Mouse (Mus musculus): ENCODE results near the gene Tmem88. TPM values are rescaled to one million over a fixed set of nuclear protein-coding genes. Genes with fewer than 3 reads are reported as not detected.

The Tmem88 gene
- polyA plus RNA-seq, 1 experiment from 2014 or later = 39.1 TPM

GRCm38 (mm10) chr11:69407724-69408004 is 9.6 kb upstream of the Tmem88 start:
- Histone ChIP-seq H3K4me3 (ENCODE audit: low read depth, low read length) (peak overlapping the region; percentile 73), H3K27ac (ENCODE audit: low read depth) (no peak overlapping the region), H3K4me2 (peak overlapping the region; percentile 97), H3K9me3 (ENCODE audit: low read depth, low read length) (no peaks in the 10 kb centered on the region), H3K36me3 (ENCODE audit: insufficient read depth) (peaks cover 65% of the 10 kb centered on the region), H3K27me3 (ENCODE audit: insufficient read depth, low read length) (no peaks in the 10 kb centered on the region), H3K9ac (no peak overlapping the region), H3K4me1 (ENCODE audit: insufficient read depth) (peaks cover 11% of the 10 kb centered on the region)
- ATAC-seq (ENCODE audit: insufficient read depth) (no peak), DNase-seq (no peak)
- no peak for TF ChIP-seq CTCF (IDR thresholded peaks at IDR 0.05; ENCODE audit: low read depth)
- 78% methylated on average over 4 of the region's 4 CpGs for WGBS

- peaks cover 63% of the 10 kb centered on the region for H3K36me3 ChIP-seq (ENCODE audit: insufficient read depth)
- no peak overlapping the region for H3K27ac ChIP-seq (ENCODE audit: low read depth)
- H3K9ac ChIP-seq = no peak overlapping the region
Observed at GRCm38 (mm10) chr11:69406867-69407723, 9.1 kb upstream of the Tmem88 start.

GRCm38 (mm10) chr11:69406282-69406681 is 8.2 kb upstream of the Tmem88 start:
- H3K36me3 ChIP-seq (ENCODE audit: insufficient read depth) = peaks cover 69% of the 10 kb centered on the region
- no peaks in the 10 kb centered on the region for H3K27me3 ChIP-seq (ENCODE audit: insufficient read depth, low read length)
- ATAC-seq (ENCODE audit: insufficient read depth) (no peak), DNase-seq (no peak)
- H3K27ac ChIP-seq (ENCODE audit: low read depth) = no peak overlapping the region
- peaks cover 4% of the 10 kb centered on the region; the same call in 1 of the 2 replicates for H3K4me1 ChIP-seq (ENCODE audit: insufficient read depth)
- no peak overlapping the region for H3K9ac ChIP-seq
- no peak overlapping the region for H3K4me3 ChIP-seq (ENCODE audit: low read depth, low read length)
- no peaks in the 10 kb centered on the region for H3K9me3 ChIP-seq (ENCODE audit: low read depth, low read length)
- no peak overlapping the region for H3K4me2 ChIP-seq
- TF ChIP-seq CTCF (IDR thresholded peaks at IDR 0.05; ENCODE audit: low read depth) = no peak
- 85% methylated on average over 19 of the region's 19 CpGs for WGBS

More at GRCm38 (mm10) chr11:69406867-69407723, 9.1 kb upstream of the Tmem88 start:
- Histone ChIP-seq H3K4me1 (ENCODE audit: insufficient read depth) (peaks cover 6% of the 10 kb centered on the region), H3K9me3 (ENCODE audit: low read depth, low read length) (no peaks in the 10 kb centered on the region), H3K27me3 (ENCODE audit: insufficient read depth, low read length) (no peaks in the 10 kb centered on the region), H3K4me2 (no peak overlapping the region), H3K4me3 (ENCODE audit: low read depth, low read length) (no peak overlapping the region)
- no peak for DNase-seq
- ATAC-seq (ENCODE audit: insufficient read depth) = no peak
- 88% methylated on average over 16 of the region's 16 CpGs for WGBS
- TF ChIP-seq CTCF (IDR thresholded peaks at IDR 0.05; ENCODE audit: low read depth) = no peak

GRCm38 (mm10) chr11:69405397-69406200 is 7.6 kb upstream of the Tmem88 start:
- TF ChIP-seq CTCF (IDR thresholded peaks at IDR 0.05; ENCODE audit: low read depth) = no peak
- 87% methylated on average over 24 of the region's 24 CpGs for WGBS
- H3K36me3 ChIP-seq (ENCODE audit: insufficient read depth) = peaks cover 75% of the 10 kb centered on the region
- H3K27me3 ChIP-seq (ENCODE audit: insufficient read depth, low read length) = no peaks in the 10 kb centered on the region
- H3K4me2 ChIP-seq = no peak overlapping the region
- peaks cover 4% of the 10 kb centered on the region; the same call in 1 of the 2 replicates for H3K4me1 ChIP-seq (ENCODE audit: insufficient read depth)
- H3K4me3 ChIP-seq (ENCODE audit: low read depth, low read length) = no peak overlapping the region
- H3K9ac ChIP-seq = no peak overlapping the region
- no peak for ATAC-seq (ENCODE audit: insufficient read depth)
- no peak overlapping the region for H3K27ac ChIP-seq (ENCODE audit: low read depth)
- no peak for DNase-seq
- H3K9me3 ChIP-seq (ENCODE audit: low read depth, low read length) = no peaks in the 10 kb centered on the region

- DNase-seq = no peak
- Histone ChIP-seq H3K9me3 (ENCODE audit: low read depth, low read length) (no peaks in the 10 kb centered on the region), H3K27me3 (ENCODE audit: insufficient read depth, low read length) (no peaks in the 10 kb centered on the region), H3K36me3 (ENCODE audit: insufficient read depth) (peaks cover 83% of the 10 kb centered on the region), H3K27ac (ENCODE audit: low read depth) (no peak overlapping the region), H3K4me1 (ENCODE audit: insufficient read depth) (peaks cover 4% of the 10 kb centered on the region; the same call in 1 of the 2 replicates), H3K4me2 (no peak overlapping the region), H3K4me3 (ENCODE audit: low read depth, low read length) (no peak overlapping the region), H3K9ac (no peak overlapping the region)
- no peak for TF ChIP-seq CTCF (IDR thresholded peaks at IDR 0.05; ENCODE audit: low read depth)
- no peak for ATAC-seq (ENCODE audit: insufficient read depth)
- 85% methylated on average over 24 of the region's 24 CpGs for WGBS
Observed at GRCm38 (mm10) chr11:69404595-69405396, 6.8 kb upstream of the Tmem88 start.

- no peak for DNase-seq
- H3K27me3 ChIP-seq (ENCODE audit: insufficient read depth, low read length) = no peaks in the 10 kb centered on the region
- WGBS = 89% methylated on average over 34 of the region's 38 CpGs
Observed at GRCm38 (mm10) chr11:69403691-69404594, 5.9 kb upstream of the Tmem88 start.

More at GRCm38 (mm10) chr11:69403691-69404594, 5.9 kb upstream of the Tmem88 start:
- H3K4me3 ChIP-seq (ENCODE audit: low read depth, low read length) = no peak overlapping the region
- H3K9me3 ChIP-seq (ENCODE audit: low read depth, low read length) = no peaks in the 10 kb centered on the region
- H3K36me3 ChIP-seq (ENCODE audit: insufficient read depth) = peaks cover 90% of the 10 kb centered on the region
- no peak overlapping the region for H3K27ac ChIP-seq (ENCODE audit: low read depth)
- no peak for TF ChIP-seq CTCF (IDR thresholded peaks at IDR 0.05; ENCODE audit: low read depth)
- no peak overlapping the region for H3K9ac ChIP-seq
- no peak overlapping the region for H3K4me2 ChIP-seq
- H3K4me1 ChIP-seq (ENCODE audit: insufficient read depth) = peaks cover 4% of the 10 kb centered on the region; the same call in 1 of the 2 replicates
- ATAC-seq (ENCODE audit: insufficient read depth) = no peak
